Mouse (Mus musculus) forebrain, embryonic 14.5 days (tissue): Measurements from ENCODE around the gene Hp1bp3. TPM values are rescaled to one million over a fixed set of nuclear protein-coding genes. Genes with fewer than 3 reads are reported as not detected.

Experiments
- ATAC-seq: fragments of 200-750 bp; cut with Nextera tagmentation; 2 replicates; pipeline ENCODE4 v1.8.0; 2017; ENCODE audit warnings: mild to moderate bottlenecking, moderate library complexity
- DNase-seq: peaks from one replicate; pipeline ENCODE4 v3.0.0-alpha.2; 2015; ENCODE audit warnings: low spot score
- H3K27ac ChIP-seq: fragments of 300-500 bp; sonication (generic); 2 replicates; pipeline ENCODE4 v1.5.1; 2014; ENCODE audit warnings: low read depth, mild to moderate bottlenecking, control low read depth, low read length, moderate library complexity
- H3K27me3 ChIP-seq: fragments of 300-500 bp; sonication (generic); replicated peaks from 2 replicates; pipeline ENCODE4 v1.6.1; 2014; ENCODE audit warnings: low read length, control low read depth, mixed read lengths; ENCODE audit not compliant: control insufficient read depth, insufficient read depth
- H3K36me3 ChIP-seq: fragments of 300-500 bp; sonication (generic); 2 replicates; pipeline ENCODE4 v1.6.1; 2014; ENCODE audit warnings: low read length, control low read depth; ENCODE audit not compliant: control insufficient read depth, insufficient read depth
- H3K4me1 ChIP-seq: fragments of 300-500 bp; sonication (generic); 2 replicates; pipeline ENCODE4 v1.6.1; 2014; ENCODE audit warnings: antibody characterized with exemption, low read length, control low read depth; ENCODE audit not compliant: control insufficient read depth, insufficient read depth
- H3K4me2 ChIP-seq: fragments of 300-500 bp; sonication (generic); 2 replicates; pipeline ENCODE4 v1.6.1; 2014; ENCODE audit warnings: mild to moderate bottlenecking, control low read depth, low read length
- H3K4me3 ChIP-seq: fragments of 300-500 bp; sonication (generic); 2 replicates; pipeline ENCODE4 v1.5.1; 2014; ENCODE audit warnings: low read depth, low read length, control low read depth
- H3K9ac ChIP-seq: fragments of 300-500 bp; sonication (generic); 2 replicates; pipeline ENCODE4 v1.6.1; 2014; ENCODE audit warnings: mild to moderate bottlenecking, low read length, control low read depth, moderate library complexity
- H3K9me3 ChIP-seq: fragments of 300-500 bp; sonication (generic); replicated peaks from 2 replicates; pipeline ENCODE4 v1.6.1; 2016; ENCODE audit warnings: low read length, control low read depth, mixed read lengths; ENCODE audit not compliant: control insufficient read depth
- WGBS: fragments of 180-500 bp; shearing (Covaris S2); extraction: QIAGEN DNeasy Blood & Tissue Kit; methylation state at CpG from one replicate; pipeline ENCODE4 v1.1.7; 2014; 5-methylcytosine and 5-hydroxymethylcytosine counted together
- polyA plus RNA-seq: library from polyadenylated mRNA; unstranded; fragments of >200 nt; fragmentation: Nextera tagmentation; extraction: Ambion mirVana; gene quantifications from 2 replicates; pipeline ENCODE4 v1.2.1, GENCODE M21; 2014

Hp1bp3 gene
- polyA plus RNA-seq, 1 experiment from 2014 or later = 257 TPM

GRCm38 (mm10) chr4:138250088-138250960 is 34.2 kb downstream of the Hp1bp3 start, which contains the start of the genes Sh2d5 and Kif17:
Gene Sh2d5, plus strand, starts transcription at chr4:138250403.
Gene Kif17, plus strand, starts transcription at chr4:138250435.
- ATAC-seq = peak; percentile 92
- Histone ChIP-seq H3K9me3 (no peaks in the 10 kb centered on the region), H3K9ac (peak within 1 kb of the TSS; percentile 61), H3K27ac (0 out of 2 replicates have a peak within 1 kb of the TSS, but pooled peaks have one; percentile 21), H3K4me3 (peak within 1 kb of the TSS; percentile 49), H3K4me1 (peaks cover 9% of the 10 kb centered on the region; the same call in 1 of the 2 replicates), H3K4me2 (peak within 1 kb of the TSS; percentile 97), H3K27me3 (peaks cover 23% of the 10 kb centered on the region; the same call in 1 of the 2 replicates), H3K36me3 (peaks cover 23% of the 10 kb centered on the region)
- under 1% methylated on average over 72 of the region's 74 CpGs for WGBS
- DNase-seq = peak; percentile 87

GRCm38 (mm10) chr4:138251819-138252218 is 35.7 kb downstream of the Hp1bp3 start:
- Histone ChIP-seq H3K4me1 (peaks cover 9% of the 10 kb centered on the region; the same call in 1 of the 2 replicates), H3K27me3 (peaks cover 23% of the 10 kb centered on the region; the same call in 1 of the 2 replicates), H3K9ac (peak overlapping the region; percentile 56), H3K4me2 (peak overlapping the region; percentile 97), H3K27ac (no peak overlapping the region), H3K36me3 (peaks cover 12% of the 10 kb centered on the region), H3K9me3 (no peaks in the 10 kb centered on the region), H3K4me3 (peak overlapping the region; percentile 49)
- peak; percentile 30; the same call in 1 of the 2 replicates for ATAC-seq
- DNase-seq = peak; percentile 53
- under 1% methylated on average over 14 of the region's 14 CpGs for WGBS

GRCm38 (mm10) chr4:138252231-138252630 is 36.1 kb downstream of the Hp1bp3 start:
- no peaks in the 10 kb centered on the region for H3K9me3 ChIP-seq
- H3K27ac ChIP-seq = no peak overlapping the region
- H3K4me3 ChIP-seq = peak overlapping the region; percentile 49
- peaks cover 9% of the 10 kb centered on the region; the same call in 1 of the 2 replicates for H3K4me1 ChIP-seq
- peaks cover 23% of the 10 kb centered on the region; the same call in 1 of the 2 replicates for H3K27me3 ChIP-seq
- peaks cover 8% of the 10 kb centered on the region for H3K36me3 ChIP-seq
- DNase-seq = no peak
- peak overlapping the region; percentile 97 for H3K4me2 ChIP-seq
- peak overlapping the region; percentile 56 for H3K9ac ChIP-seq
- ATAC-seq = no peak
- 17% methylated on average over 5 of the region's 5 CpGs for WGBS

- H3K9ac ChIP-seq = no peak overlapping the region
- no peak overlapping the region for H3K27ac ChIP-seq
- peaks cover under 1% of the 10 kb centered on the region; the same call in 1 of the 2 replicates for H3K4me1 ChIP-seq
- H3K27me3 ChIP-seq = peaks cover 12% of the 10 kb centered on the region; the same call in 1 of the 2 replicates
- no peak for DNase-seq
- 83% methylated on average over 22 of the region's 22 CpGs for WGBS
- no peaks in the 10 kb centered on the region for H3K9me3 ChIP-seq
- no peak overlapping the region for H3K4me3 ChIP-seq
- no peak for ATAC-seq
- no peak overlapping the region for H3K4me2 ChIP-seq
- no peaks in the 10 kb centered on the region for H3K36me3 ChIP-seq
Observed at GRCm38 (mm10) chr4:138257116-138257687, 41.1 kb downstream of the Hp1bp3 start.

GRCm38 (mm10) chr4:138258663-138259062 is 42.6 kb downstream of the Hp1bp3 start:
- Histone ChIP-seq H3K36me3 (no peaks in the 10 kb centered on the region), H3K27ac (no peak overlapping the region), H3K9ac (no peak overlapping the region), H3K4me2 (no peak overlapping the region), H3K27me3 (no peaks in the 10 kb centered on the region; the same call in 1 of the 2 replicates), H3K4me1 (peaks cover 4% of the 10 kb centered on the region; the same call in 1 of the 2 replicates), H3K9me3 (no peaks in the 10 kb centered on the region), H3K4me3 (no peak overlapping the region)
- DNase-seq (no peak), ATAC-seq (no peak)
- WGBS = 78% methylated on average over 7 of the region's 7 CpGs

- H3K4me1 ChIP-seq = peaks cover 4% of the 10 kb centered on the region; the same call in 1 of the 2 replicates
- H3K9ac ChIP-seq = no peak overlapping the region
- ATAC-seq (no peak), DNase-seq (no peak)
- H3K27me3 ChIP-seq = no peaks in the 10 kb centered on the region
- H3K9me3 ChIP-seq = no peaks in the 10 kb centered on the region
- no peaks in the 10 kb centered on the region for H3K36me3 ChIP-seq
- 88% methylated on average over 5 of the region's 5 CpGs for whole genome bisulfite sequencing
- H3K27ac ChIP-seq = no peak overlapping the region
- no peak overlapping the region for H3K4me3 ChIP-seq
- no peak overlapping the region for H3K4me2 ChIP-seq
Observed at GRCm38 (mm10) chr4:138259482-138259881, 43.4 kb downstream of the Hp1bp3 start.

- Histone ChIP-seq H3K9me3 (no peaks in the 10 kb centered on the region), H3K9ac (peak overlapping the region; percentile 47), H3K27ac (no peak overlapping the region), H3K4me1 (peaks cover 4% of the 10 kb centered on the region; the same call in 1 of the 2 replicates), H3K4me3 (peak overlapping the region; percentile 59), H3K4me2 (peak overlapping the region; percentile 79), H3K36me3 (no peaks in the 10 kb centered on the region), H3K27me3 (no peaks in the 10 kb centered on the region)
- 0% methylated on average over 68 of the region's 78 CpGs for WGBS
- peak; percentile 82 for DNase-seq
- peak; percentile 93 for ATAC-seq
Observed at GRCm38 (mm10) chr4:138261843-138262681, 46.0 kb downstream of the Hp1bp3 start.

- WGBS = 93% methylated on average over 10 of the region's 10 CpGs
- Histone ChIP-seq H3K27me3 (no peaks in the 10 kb centered on the region), H3K4me2 (no peak overlapping the region), H3K27ac (no peak overlapping the region), H3K9ac (no peak overlapping the region), H3K4me1 (peaks cover 3% of the 10 kb centered on the region; the same call in 1 of the 2 replicates), H3K36me3 (no peaks in the 10 kb centered on the region), H3K4me3 (no peak overlapping the region), H3K9me3 (no peaks in the 10 kb centered on the region)
- ATAC-seq (no peak), DNase-seq (no peak)
Observed at GRCm38 (mm10) chr4:138267869-138268268, 51.8 kb downstream of the Hp1bp3 start.
